Mouse (Mus musculus) ES-Bruce4 (cell line): Measurements from ENCODE around the gene Mapkapk3. TPM values are rescaled to one million over a fixed set of nuclear protein-coding genes. Genes with fewer than 3 reads are reported as not detected.

Source experiments
- H3K27ac ChIP-seq: 2 replicates; pipeline ENCODE4 v1.5.1; 2012; ENCODE audit warnings: low read length, inconsistent platforms; ENCODE audit not compliant: insufficient read depth
- H3K27me3 ChIP-seq: 2 replicates; pipeline ENCODE4 v1.6.1; 2012; ENCODE audit warnings: mild to moderate bottlenecking, low read length, inconsistent platforms; ENCODE audit not compliant: control insufficient read depth, poor library complexity, insufficient read depth, severe bottlenecking
- H3K36me3 ChIP-seq: 2 replicates; pipeline ENCODE4 v1.6.1; 2012; ENCODE audit warnings: inconsistent platforms, mild to moderate bottlenecking, low read length, moderate library complexity; ENCODE audit not compliant: control insufficient read depth, poor library complexity, insufficient read depth, severe bottlenecking
- H3K4me1 ChIP-seq: one replicate; pipeline ENCODE4 v1.8.1; 2011; ENCODE audit warnings: low read length; ENCODE audit not compliant: control insufficient read depth, insufficient read depth
- H3K4me3 ChIP-seq: 2 replicates; pipeline ENCODE4 v1.5.1; 2011; ENCODE audit warnings: low read depth, mild to moderate bottlenecking, low read length
- H3K9ac ChIP-seq: 2 replicates; pipeline ENCODE4 v1.6.1; 2012; ENCODE audit warnings: low read depth, mild to moderate bottlenecking, inconsistent platforms; ENCODE audit not compliant: poor library complexity, severe bottlenecking
- H3K9me3 ChIP-seq: replicated peaks from 2 replicates; pipeline ENCODE4 v1.6.1; 2012; ENCODE audit warnings: mild to moderate bottlenecking, low read length, inconsistent platforms; ENCODE audit not compliant: control insufficient read depth, poor library complexity, insufficient read depth, severe bottlenecking
- CTCF ChIP-seq: IDR thresholded peaks from one replicate; pipeline ENCODE4 v1.8.1; 2011; ENCODE audit warnings: low read depth, low read length
- EP300 ChIP-seq: IDR thresholded peaks from 2 replicates; pipeline ENCODE4 v1.6.1; 2011; ENCODE audit warnings: low read depth, low read length; ENCODE audit not compliant: insufficient read depth
- POLR2A ChIP-seq: IDR thresholded peaks from one replicate; pipeline ENCODE4 v1.8.1; 2011; ENCODE audit warnings: low read length; ENCODE audit not compliant: insufficient read depth
- polyA plus RNA-seq: library from polyadenylated mRNA; stranded (reverse); fragments of >200 nt; gene quantifications from 2 replicates; pipeline ENCODE4 v1.2.4, GENCODE M21; 2011; ENCODE audit warnings: low read depth; ENCODE audit not compliant: missing spikeins, insufficient read depth, insufficient read length

The Mapkapk3 gene
- polyA plus RNA-seq, 1 experiment: 71.8 TPM

GRCm38 (mm10) chr9:107260836-107261235 lies 28.8 kb downstream of the Mapkapk3 start:
- TF ChIP-seq EP300 (no peak), POLR2A (no peak), CTCF (no peak)
- no peaks in the 10 kb centered on the region for H3K27me3 ChIP-seq
- H3K4me1 ChIP-seq: peaks cover 2% of the 10 kb centered on the region
- H3K4me3 ChIP-seq: no peak overlapping the region
- no peak overlapping the region for H3K9ac ChIP-seq
- H3K27ac ChIP-seq: no peak overlapping the region
- no peaks in the 10 kb centered on the region for H3K9me3 ChIP-seq
- peaks cover 20% of the 10 kb centered on the region; the same call in 1 of the 2 replicates for H3K36me3 ChIP-seq

GRCm38 (mm10) chr9:107260429-107260828 lies 29.2 kb downstream of the Mapkapk3 start:
- Histone ChIP-seq H3K9me3 (no peaks in the 10 kb centered on the region), H3K36me3 (peaks cover 20% of the 10 kb centered on the region; the same call in 1 of the 2 replicates), H3K4me3 (no peak overlapping the region), H3K9ac (no peak overlapping the region), H3K4me1 (peaks cover under 1% of the 10 kb centered on the region), H3K27ac (no peak overlapping the region), H3K27me3 (no peaks in the 10 kb centered on the region)
- TF ChIP-seq POLR2A (no peak), CTCF (no peak), EP300 (no peak)

- Histone ChIP-seq H3K27ac (no peak overlapping the region), H3K27me3 (no peaks in the 10 kb centered on the region), H3K4me1 (no peaks in the 10 kb centered on the region), H3K9me3 (no peaks in the 10 kb centered on the region), H3K9ac (no peak overlapping the region), H3K4me3 (no peak overlapping the region), H3K36me3 (peaks cover 20% of the 10 kb centered on the region; the same call in 1 of the 2 replicates)
- no peak for TF ChIP-seq CTCF
Measured at GRCm38 (mm10) chr9:107259571-107259970, 30.1 kb downstream of the Mapkapk3 start.

- H3K4me3 ChIP-seq: no peak overlapping the region
- no peak for TF ChIP-seq CTCF
- peaks cover 16% of the 10 kb centered on the region; the same call in 1 of the 2 replicates for H3K36me3 ChIP-seq
- no peak overlapping the region for H3K9ac ChIP-seq
- H3K27me3 ChIP-seq: no peaks in the 10 kb centered on the region
- no peak overlapping the region for H3K27ac ChIP-seq
- H3K4me1 ChIP-seq: no peaks in the 10 kb centered on the region
- no peaks in the 10 kb centered on the region for H3K9me3 ChIP-seq
Measured at GRCm38 (mm10) chr9:107255596-107255995, 34.1 kb downstream of the Mapkapk3 start.

GRCm38 (mm10) chr9:107254925-107255324 lies 34.8 kb downstream of the Mapkapk3 start:
- TF ChIP-seq POLR2A (no peak), CTCF (no peak), EP300 (no peak)
- Histone ChIP-seq H3K9ac (no peak overlapping the region), H3K27me3 (no peaks in the 10 kb centered on the region), H3K4me3 (no peak overlapping the region), H3K9me3 (no peaks in the 10 kb centered on the region), H3K4me1 (no peaks in the 10 kb centered on the region), H3K36me3 (peaks cover 13% of the 10 kb centered on the region; the same call in 1 of the 2 replicates), H3K27ac (no peak overlapping the region)

- no peaks in the 10 kb centered on the region for H3K9me3 ChIP-seq
- H3K9ac ChIP-seq: no peak overlapping the region
- TF ChIP-seq POLR2A: no peak
- no peak for TF ChIP-seq CTCF
- TF ChIP-seq EP300: no peak
- H3K36me3 ChIP-seq: peaks cover 13% of the 10 kb centered on the region; the same call in 1 of the 2 replicates
- no peaks in the 10 kb centered on the region for H3K27me3 ChIP-seq
- H3K4me1 ChIP-seq: no peaks in the 10 kb centered on the region
- H3K27ac ChIP-seq: no peak overlapping the region
- H3K4me3 ChIP-seq: no peak overlapping the region
Measured at GRCm38 (mm10) chr9:107254476-107254875, 35.2 kb downstream of the Mapkapk3 start.
